Mouse (Mus musculus) thymus, postnatal 4 days (tissue): Measurements from ENCODE around the gene Coro1c.

Source experiments
- DNase-seq: peaks from one replicate; pipeline ENCODE4 v3.0.0; 2021

Coro1c gene

GRCm38 (mm10) chr5:113921310-113922166 is 13.0 kb upstream of the Coro1c start:
- DNase-seq: no peak

DNA sequence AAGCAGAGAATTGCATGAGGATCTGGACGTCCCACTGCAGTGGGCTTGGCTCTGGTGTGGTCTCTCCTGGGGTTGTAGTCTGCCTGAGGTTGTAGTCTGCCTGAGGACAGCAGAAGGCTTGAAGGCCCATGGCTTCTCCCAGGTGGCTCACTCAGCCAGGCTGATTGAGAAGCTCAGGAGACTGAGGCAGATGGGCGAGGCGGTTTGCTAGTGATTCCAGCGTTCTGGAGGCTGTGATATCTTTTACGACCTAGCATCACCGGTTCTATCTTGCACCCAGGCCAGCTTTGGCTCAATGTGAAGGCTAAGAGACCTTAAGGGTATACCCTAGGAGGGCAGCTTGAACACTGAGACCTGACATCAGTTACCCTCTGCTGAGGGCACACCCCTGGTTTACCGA is 10.5 kb upstream of the Coro1c start:
- DNase-seq: no peak

DNA sequence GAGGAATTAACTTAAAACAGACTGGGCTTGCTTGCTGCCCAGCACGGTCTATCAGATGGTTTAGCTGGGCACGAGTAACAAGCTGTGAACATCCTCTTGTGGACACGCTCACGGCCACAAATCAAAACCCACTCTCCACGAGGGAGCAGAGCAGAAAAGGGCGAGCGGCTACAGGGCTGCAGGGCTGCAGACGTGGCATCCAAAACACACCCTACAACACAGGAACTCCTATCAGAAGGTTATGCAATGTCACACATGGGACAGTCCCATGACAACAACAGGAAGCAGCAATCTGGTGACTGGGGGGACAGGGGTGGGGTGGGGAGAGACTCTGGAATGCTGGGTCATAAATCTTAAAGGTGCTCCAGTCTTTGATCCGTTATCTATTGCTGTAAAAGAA is 10.1 kb upstream of the Coro1c start:
- no peak for DNase-seq

DNA sequence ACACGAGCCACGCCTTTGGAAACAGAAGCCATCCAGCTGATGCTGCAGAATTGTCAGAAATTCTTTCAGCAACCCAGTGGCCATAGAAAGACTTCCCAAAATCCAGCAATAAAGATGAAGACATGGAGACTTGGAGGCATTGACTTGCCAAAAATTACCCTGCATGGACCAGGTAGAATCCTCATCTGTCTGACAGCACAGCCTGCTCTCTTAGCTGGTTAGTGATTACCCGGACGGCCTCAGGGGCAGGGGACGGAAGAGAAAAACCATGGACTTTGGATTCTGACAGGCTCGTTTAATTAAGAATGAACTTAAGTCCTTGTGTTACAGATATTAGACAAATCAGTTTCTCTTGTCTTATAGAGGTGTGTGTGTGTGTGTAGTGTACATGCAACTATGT is 2.1 kb upstream of the Coro1c start:
- DNase-seq: no peak

GRCm38 (mm10) chr5:113910065-113910701 is 1.6 kb upstream of the Coro1c start:
- no peak for DNase-seq

DNA sequence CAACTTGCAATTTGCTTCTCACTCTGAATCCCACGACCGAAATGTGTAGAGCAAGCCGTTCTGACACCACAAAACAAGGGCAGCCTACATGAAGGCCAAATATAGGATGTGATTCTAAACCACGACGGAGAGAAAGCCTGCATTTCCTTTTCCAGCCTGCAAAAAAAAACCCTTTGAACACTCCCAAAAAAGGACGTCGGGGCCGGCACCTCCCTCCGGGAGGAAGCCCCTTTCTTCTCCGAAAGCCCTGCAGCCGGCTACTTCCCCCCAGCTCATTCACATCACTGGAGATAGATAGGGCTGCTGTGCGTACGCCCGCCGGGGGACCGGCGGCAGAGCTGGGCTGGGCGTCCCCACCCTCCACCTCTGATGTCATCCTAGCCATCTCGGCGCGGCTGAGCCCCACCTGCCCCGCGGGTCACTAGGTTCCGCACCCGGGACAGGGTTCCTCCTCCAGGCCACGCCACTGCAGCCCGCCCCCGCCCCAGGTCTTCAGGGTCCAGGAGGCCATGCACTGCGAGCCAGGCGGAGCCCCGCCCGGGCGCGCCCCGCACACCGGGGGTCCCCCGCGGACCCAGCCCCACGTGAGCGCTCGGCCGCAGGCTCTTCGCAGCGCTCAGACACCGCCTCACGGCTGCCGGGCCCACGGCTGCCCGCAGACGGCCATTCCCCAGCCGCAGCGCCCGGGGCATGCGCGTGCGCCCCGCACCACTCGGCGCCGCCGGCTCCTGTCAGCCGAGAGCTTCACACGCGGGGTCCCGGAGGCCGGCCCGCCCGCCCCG is 581 bp downstream of the Coro1c start:
- peak; percentile 72 for DNase-seq

DNA sequence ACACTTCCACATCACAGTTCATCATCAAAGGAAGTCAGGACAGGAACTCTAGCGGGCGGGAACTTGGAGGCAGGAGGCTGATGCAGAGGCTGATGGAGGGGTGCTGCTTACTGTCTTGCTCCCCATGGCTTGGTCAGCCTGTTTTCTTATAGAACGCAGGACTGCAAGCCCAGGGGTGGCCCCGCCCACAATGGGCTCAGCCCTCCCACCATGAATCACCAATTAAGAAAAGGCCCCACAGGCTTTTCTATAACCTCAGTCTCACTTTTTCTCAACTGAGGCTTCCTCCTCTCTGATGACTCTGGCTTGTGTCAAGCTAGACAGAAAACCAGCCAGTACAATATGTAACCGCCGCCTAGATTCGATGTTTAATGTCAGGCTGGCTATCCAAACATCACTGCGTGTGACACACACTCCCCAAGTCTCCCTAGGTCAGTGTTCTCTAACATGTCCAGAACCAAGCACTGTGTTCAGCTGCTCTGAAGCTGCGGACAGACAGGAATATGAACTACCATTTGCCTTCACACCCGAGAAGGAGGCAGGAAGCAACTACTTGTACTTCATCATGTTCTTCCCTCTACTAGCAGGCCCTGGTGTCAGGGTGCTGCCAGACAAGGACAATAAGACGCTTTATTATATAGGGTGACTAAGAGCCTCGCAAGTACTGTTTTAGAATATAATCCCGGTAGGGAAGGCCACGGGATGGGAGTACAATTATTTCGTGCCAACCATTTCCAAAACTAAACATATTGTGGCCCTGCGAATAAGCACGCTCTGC is 1.4 kb downstream of the Coro1c start:
- DNase-seq: peak; percentile 47

DNA sequence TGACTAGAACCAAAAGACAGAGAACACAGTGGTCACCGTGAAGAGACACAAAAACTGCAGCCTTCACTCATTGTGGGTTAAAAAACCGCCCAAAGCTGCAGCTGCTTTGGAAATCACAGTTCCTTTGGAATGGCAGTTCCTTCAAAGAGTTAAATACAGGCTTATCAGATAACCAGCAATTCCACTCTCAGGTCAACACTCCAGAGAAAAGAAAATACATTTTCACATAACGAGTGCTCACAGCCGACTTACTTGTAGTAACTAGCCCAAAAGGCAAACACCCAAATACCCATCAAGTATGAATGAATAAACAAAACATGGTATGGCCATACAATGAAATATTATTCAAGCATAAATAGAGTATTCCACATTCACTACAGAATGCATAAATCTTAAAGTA is 3.6 kb downstream of the Coro1c start:
- DNase-seq: no peak

GRCm38 (mm10) chr5:113902983-113903382 is 5.6 kb downstream of the Coro1c start:
- no peak for DNase-seq

- peak; percentile 50 for DNase-seq
Observed at GRCm38 (mm10) chr5:113902017-113902416, 6.5 kb downstream of the Coro1c start.

DNA sequence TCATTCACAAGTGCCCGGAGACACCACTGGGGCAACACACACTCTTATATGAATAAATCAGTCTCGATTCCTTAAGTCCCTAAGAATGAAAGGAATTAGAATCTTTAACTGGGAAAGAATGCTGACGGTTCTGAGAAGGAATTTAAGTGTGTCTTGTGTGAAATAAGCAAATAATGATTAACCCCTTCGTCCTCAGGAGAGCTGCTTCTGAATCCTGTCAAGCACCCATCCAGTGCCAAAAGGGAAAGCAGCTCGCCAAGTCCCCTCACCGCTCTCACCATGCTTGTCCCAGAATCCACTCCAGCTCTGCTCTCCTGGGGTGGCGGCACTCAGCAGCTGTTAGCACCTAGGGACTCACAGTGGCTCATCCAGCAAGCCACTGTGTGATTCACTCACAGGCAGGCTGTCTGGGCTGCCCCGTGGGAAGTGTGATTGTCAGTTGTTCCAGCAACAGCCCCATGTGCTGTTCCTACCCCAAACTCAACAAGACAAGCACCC is 7.4 kb downstream of the Coro1c start:
- no peak for DNase-seq

DNA sequence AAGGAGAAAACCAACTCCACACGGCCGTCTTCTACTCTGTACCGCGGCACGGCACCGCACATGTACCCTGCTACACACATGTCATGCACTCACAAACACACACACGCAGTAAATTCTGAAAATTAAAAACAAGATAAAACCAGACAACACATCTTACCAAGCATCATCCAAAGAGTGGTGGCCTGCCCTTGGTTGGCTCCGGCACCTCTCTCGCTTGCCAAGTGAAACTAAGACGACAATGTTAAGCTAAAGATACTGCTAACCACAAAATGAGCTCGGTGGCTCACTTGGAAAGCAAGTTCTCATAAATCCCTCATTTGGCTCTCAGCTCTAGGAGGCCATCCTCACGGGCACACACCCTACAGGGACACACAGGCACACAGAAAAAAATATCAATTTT is 9.0 kb downstream of the Coro1c start:
- DNase-seq: no peak

DNA sequence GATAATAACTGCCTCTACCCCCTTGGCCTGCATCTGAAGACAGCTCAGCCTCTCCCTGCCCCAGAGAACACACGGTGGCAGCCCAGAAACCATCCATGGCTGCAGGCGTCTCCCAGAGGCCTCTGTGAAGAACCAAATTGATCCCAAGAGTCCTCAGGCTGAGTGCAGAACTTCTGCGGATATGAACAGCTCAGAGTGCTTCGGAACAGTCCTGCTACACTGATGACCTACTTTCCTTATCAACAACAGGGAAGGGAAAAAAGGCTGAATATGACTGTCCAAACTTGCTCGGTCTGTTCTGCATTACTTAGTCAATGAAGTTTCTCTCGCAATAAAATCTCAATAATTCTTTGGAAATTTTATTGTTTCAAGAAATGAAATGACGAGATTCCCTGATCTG is 16.6 kb downstream of the Coro1c start:
- no peak for DNase-seq

GRCm38 (mm10) chr5:113890874-113891273 is 17.7 kb downstream of the Coro1c start:
- no peak for DNase-seq

- no peak for DNase-seq
Observed at GRCm38 (mm10) chr5:113889912-113890311, 18.6 kb downstream of the Coro1c start.

- no peak for DNase-seq
Observed at GRCm38 (mm10) chr5:113889181-113889906, 19.2 kb downstream of the Coro1c start.

- no peak for DNase-seq
Observed at GRCm38 (mm10) chr5:113888186-113888795, 20.3 kb downstream of the Coro1c start.

DNA sequence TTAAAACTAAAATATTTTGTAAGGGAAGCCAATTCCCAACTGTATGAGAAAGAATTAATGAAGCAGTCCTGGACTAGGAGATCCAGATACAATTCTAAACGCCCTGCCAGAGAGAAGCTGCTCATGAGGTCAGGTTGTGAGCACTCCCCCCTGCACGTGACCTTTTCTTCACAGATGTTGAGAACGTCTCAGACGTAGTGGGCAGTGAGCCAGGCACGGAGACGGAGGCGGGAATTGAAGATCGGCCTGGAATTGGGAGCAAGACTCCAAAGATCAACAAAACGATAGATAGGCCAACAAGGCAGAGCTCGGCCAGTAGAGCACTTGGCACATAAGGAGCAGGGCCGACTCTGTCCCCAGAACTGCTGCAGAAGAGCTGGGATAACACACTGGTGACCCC is 21.4 kb downstream of the Coro1c start:
- no peak for DNase-seq

GRCm38 (mm10) chr5:113885623-113886022 is 22.9 kb downstream of the Coro1c start:
- DNase-seq: no peak

DNA sequence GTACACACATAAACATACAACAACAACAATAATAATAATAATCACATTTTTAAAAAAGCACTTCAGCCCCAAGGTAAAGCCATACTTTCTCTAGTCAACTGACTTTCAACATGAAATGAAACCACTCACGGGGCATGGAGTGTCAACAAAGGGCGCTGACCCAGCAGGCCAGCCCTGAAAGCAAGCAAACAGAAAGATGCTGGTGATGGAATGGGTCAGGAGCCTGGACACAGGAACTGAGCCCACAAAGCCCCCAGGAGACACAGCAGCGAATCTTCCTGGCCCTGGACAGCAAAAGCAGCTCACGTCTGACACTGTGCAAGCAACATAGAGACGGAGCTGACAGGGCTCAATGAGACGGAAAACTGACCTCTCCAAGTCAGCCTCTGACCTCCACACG is 23.8 kb downstream of the Coro1c start:
- DNase-seq: no peak

DNA sequence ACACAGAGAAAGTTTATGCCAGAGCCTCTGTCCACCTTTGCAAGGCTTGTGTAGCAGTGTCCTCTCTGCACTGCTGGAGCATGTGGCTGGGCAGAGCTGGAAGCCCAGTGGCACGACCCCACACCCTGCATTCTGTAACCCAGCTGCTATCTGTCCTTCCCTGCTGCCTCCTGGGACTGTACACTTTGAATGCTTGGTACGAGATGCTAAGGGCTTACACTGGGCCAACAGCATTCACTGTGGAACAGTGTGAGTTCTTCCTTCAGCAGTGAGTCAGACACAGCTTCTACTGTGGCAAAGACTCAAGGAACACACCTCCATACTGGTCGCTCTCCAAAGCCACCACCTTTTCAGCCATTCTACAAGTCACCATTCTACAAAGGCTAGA is 25.2 kb downstream of the Coro1c start:
- DNase-seq: no peak
